Mouse (Mus musculus): ENCODE measurements around the gene Gm9918. TPM values are rescaled to one million over a fixed set of nuclear protein-coding genes. Genes with fewer than 3 reads are reported as not detected.
A peak's percentile ranks its signal among the peaks of the same experiment; 100 is the strongest.

The Gm9918 gene
- total RNA-seq, 4 experiments from 2014 or later, result not detected

GRCm38 (mm10) chr15:102245461-102245881 lies 24.9 kb upstream of the Gm9918 start:
- no peak for DNase-seq (ENCODE audit: low spot score in 2 of 2)

GRCm38 (mm10) chr15:102245891-102246741 lies 24.2 kb upstream of the Gm9918 start:
- peak; percentile 59 to 83 for DNase-seq (ENCODE audit: low spot score in 2 of 2)

GRCm38 (mm10) chr15:102246866-102247251 lies 23.5 kb upstream of the Gm9918 start:
- peak; percentile 79 to 89 for DNase-seq (ENCODE audit: low spot score in 2 of 2)

- no peak for DNase-seq (ENCODE audit: low spot score in 2 of 2)
Observed at GRCm38 (mm10) chr15:102247252-102248130, 22.9 kb upstream of the Gm9918 start.

- no peak for DNase-seq (ENCODE audit: low spot score in 2 of 2)
Observed at GRCm38 (mm10) chr15:102248131-102248811, 22.1 kb upstream of the Gm9918 start.

- DNase-seq (ENCODE audit: low spot score in 2 of 2), result no peak
Observed at GRCm38 (mm10) chr15:102248812-102249191, 21.6 kb upstream of the Gm9918 start.

GRCm38 (mm10) chr15:102249251-102249691 lies 21.1 kb upstream of the Gm9918 start:
- DNase-seq (ENCODE audit: low spot score in 2 of 2), result no peak

GRCm38 (mm10) chr15:102249967-102250366 lies 20.4 kb upstream of the Gm9918 start:
- no peak for DNase-seq (ENCODE audit: low spot score in 2 of 2)

- no peak for DNase-seq (ENCODE audit: low spot score in 2 of 2)
Observed at GRCm38 (mm10) chr15:102250521-102250920, 19.8 kb upstream of the Gm9918 start.

- no peak for DNase-seq (ENCODE audit: low spot score in 2 of 2)
Observed at GRCm38 (mm10) chr15:102255547-102256255, 14.7 kb upstream of the Gm9918 start.

GRCm38 (mm10) chr15:102256431-102257201 lies 13.7 kb upstream of the Gm9918 start:
- DNase-seq (ENCODE audit: low spot score in 2 of 2), result no peak

- DNase-seq (ENCODE audit: low spot score in 2 of 2), result no peak
Observed at GRCm38 (mm10) chr15:102257202-102258075, 12.9 kb upstream of the Gm9918 start, which contains the start of gene Rarg. Gene Rarg, minus strand, starts transcription at chr15:102257517.

GRCm38 (mm10) chr15:102258076-102258470 lies 12.3 kb upstream of the Gm9918 start:
- no peak for DNase-seq (ENCODE audit: low spot score in 2 of 2)

GRCm38 (mm10) chr15:102258581-102259253 lies 11.6 kb upstream of the Gm9918 start:
- no peak for DNase-seq (ENCODE audit: low spot score in 2 of 2)

- DNase-seq (ENCODE audit: low spot score in 2 of 2), result peak in 1 of 2 experiments; percentile 77
Observed at GRCm38 (mm10) chr15:102262582-102262981, 7.8 kb upstream of the Gm9918 start.

- no peak for DNase-seq (ENCODE audit: low spot score in 2 of 2)
Observed at GRCm38 (mm10) chr15:102263037-102263436, 7.3 kb upstream of the Gm9918 start.

GRCm38 (mm10) chr15:102265548-102265947 lies 4.8 kb upstream of the Gm9918 start:
- DNase-seq (ENCODE audit: low spot score in 2 of 2), result no peak

- DNase-seq (ENCODE audit: low spot score in 2 of 2), result no peak
Observed at GRCm38 (mm10) chr15:102271441-102271840, 1.1 kb downstream of the Gm9918 start.

Data from left cerebral cortex, adult 8-10 months (tissue).